Mouse (Mus musculus) forebrain, embryonic 11.5 days (tissue): Measurements from ENCODE around the gene Mtg1. TPM values are rescaled to one million over a fixed set of nuclear protein-coding genes. Genes with fewer than 3 reads are reported as not detected.

Experiments
- ATAC-seq: fragments of 200-750 bp; cut with Nextera tagmentation; replicated peaks from 2 replicates; pipeline ENCODE4 v1.8.0; 2017; ENCODE audit warnings: moderate TSS enrichment; ENCODE audit not compliant: low FRiP score
- DNase-seq: peaks from one replicate; pipeline ENCODE4 v3.0.0-alpha.2; 2017; ENCODE audit warnings: low spot score
- H3K27ac ChIP-seq: fragments of 300-500 bp; sonication (generic); 2 replicates; pipeline ENCODE4 v1.5.1; 2014; ENCODE audit warnings: low read depth, low read length
- H3K27me3 ChIP-seq: fragments of 300-500 bp; sonication (generic); 2 replicates; pipeline ENCODE4 v1.6.1; 2014; ENCODE audit warnings: mild to moderate bottlenecking, low read length, mixed read lengths; ENCODE audit not compliant: control insufficient read depth, insufficient read depth
- H3K36me3 ChIP-seq: fragments of 300-500 bp; sonication (generic); 2 replicates; pipeline ENCODE4 v1.6.1; 2014; ENCODE audit warnings: mild to moderate bottlenecking, low read length, moderate library complexity, mixed read lengths; ENCODE audit not compliant: control insufficient read depth, insufficient read depth
- H3K4me1 ChIP-seq: fragments of 300-500 bp; sonication (generic); replicated peaks from 2 replicates; pipeline ENCODE4 v1.6.1; 2014; ENCODE audit warnings: low read length, mixed read lengths; ENCODE audit not compliant: control insufficient read depth, insufficient read depth
- H3K4me2 ChIP-seq: fragments of 300-500 bp; sonication (generic); 2 replicates; pipeline ENCODE4 v1.6.1; 2014; ENCODE audit warnings: low read depth, mild to moderate bottlenecking, low read length, moderate library complexity, mixed read lengths; ENCODE audit not compliant: severe bottlenecking
- H3K4me3 ChIP-seq: fragments of 300-500 bp; sonication (generic); 2 replicates; pipeline ENCODE4 v1.5.1; 2014; ENCODE audit warnings: low read depth, low read length
- H3K9ac ChIP-seq: fragments of 300-500 bp; sonication (generic); 2 replicates; pipeline ENCODE4 v1.6.1; 2014; ENCODE audit warnings: low read length
- H3K9me3 ChIP-seq: fragments of 300-500 bp; sonication (generic); 2 replicates; pipeline ENCODE4 v1.6.1; 2016; ENCODE audit warnings: low read length, mixed read lengths; ENCODE audit not compliant: control insufficient read depth
- WGBS: fragments of 180-500 bp; shearing (Covaris S2); extraction: QIAGEN DNeasy Blood & Tissue Kit; methylation state at CpG from one replicate; pipeline ENCODE4 v1.1.7; 2014; 5-methylcytosine and 5-hydroxymethylcytosine counted together
- polyA plus RNA-seq: library from polyadenylated mRNA; unstranded; fragments of >200 nt; fragmentation: Nextera tagmentation; extraction: Ambion mirVana; gene quantifications from 2 replicates; pipeline ENCODE4 v1.2.1, GENCODE M21; 2014

Gene Mtg1
- 27.8 and 34.1 TPM in 2 replicates for polyA plus RNA-seq

GRCm38 (mm10) chr7:140137135-140138020 lies at the start of gene Mtg1:
TSS of gene Mtg1 (plus strand) at chr7:140137564.
- no peaks in the 10 kb centered on the region for H3K27me3 ChIP-seq
- H3K36me3 ChIP-seq = no peaks in the 10 kb centered on the region
- DNase-seq (peak; percentile 98), ATAC-seq (peak; percentile 98)
- H3K4me2 ChIP-seq = peak within 1 kb of the TSS; percentile 85
- peak within 1 kb of the TSS; percentile 72 for H3K4me3 ChIP-seq
- H3K9ac ChIP-seq = peak within 1 kb of the TSS; percentile 96
- H3K9me3 ChIP-seq = no peaks in the 10 kb centered on the region
- H3K27ac ChIP-seq = peak within 1 kb of the TSS; percentile 46; the same call in 1 of the 2 replicates
- WGBS = 2% methylated on average over 39 of the region's 39 CpGs
- 0 out of 2 replicates have a peak, but pooled peaks cover 2% of the 10 kb centered on the region for H3K4me1 ChIP-seq

GRCm38 (mm10) chr7:140090601-140091000 lies 46.8 kb upstream of the Mtg1 start:
- 72% methylated on average over 10 of the region's 10 CpGs for WGBS
- DNase-seq = no peak

GRCm38 (mm10) chr7:140092924-140093528 lies 44.3 kb upstream of the Mtg1 start, which contains the start of gene Prap1:
TSS of gene Prap1 (plus strand) at chr7:140093395.
- no peak within 1 kb of the TSS for H3K9ac ChIP-seq
- ATAC-seq = no peak
- WGBS = 82% methylated on average over 5 of the region's 5 CpGs

More at GRCm38 (mm10) chr7:140090601-140091000, 46.8 kb upstream of the Mtg1 start:
- Histone ChIP-seq H3K36me3 (no peaks in the 10 kb centered on the region), H3K4me1 (no peaks in the 10 kb centered on the region), H3K27ac (no peak overlapping the region), H3K9ac (no peak overlapping the region), H3K27me3 (no peaks in the 10 kb centered on the region), H3K9me3 (no peaks in the 10 kb centered on the region), H3K4me2 (no peak overlapping the region), H3K4me3 (no peak overlapping the region)
- no peak for ATAC-seq

GRCm38 (mm10) chr7:140094954-140095353 lies 42.4 kb upstream of the Mtg1 start:
- WGBS = 69% methylated on average over 5 of the region's 5 CpGs

More at GRCm38 (mm10) chr7:140092924-140093528, 44.3 kb upstream of the Mtg1 start, which contains the start of gene Prap1:
- H3K4me3 ChIP-seq = no peak within 1 kb of the TSS
- no peaks in the 10 kb centered on the region for H3K36me3 ChIP-seq
- H3K27ac ChIP-seq = no peak within 1 kb of the TSS
- H3K4me2 ChIP-seq = no peak within 1 kb of the TSS
- DNase-seq = no peak
- H3K9me3 ChIP-seq = no peaks in the 10 kb centered on the region
- no peaks in the 10 kb centered on the region for H3K4me1 ChIP-seq
- no peaks in the 10 kb centered on the region for H3K27me3 ChIP-seq

GRCm38 (mm10) chr7:140095556-140095955 lies 41.8 kb upstream of the Mtg1 start:
- H3K4me1 ChIP-seq = no peaks in the 10 kb centered on the region
- 52% methylated on average over 1 of the region's 1 CpGs for WGBS
- no peaks in the 10 kb centered on the region for H3K36me3 ChIP-seq
- H3K4me2 ChIP-seq = no peak overlapping the region
- no peaks in the 10 kb centered on the region for H3K9me3 ChIP-seq
- DNase-seq (no peak), ATAC-seq (no peak)
- no peak overlapping the region for H3K4me3 ChIP-seq
- H3K9ac ChIP-seq = no peak overlapping the region
- H3K27me3 ChIP-seq = no peaks in the 10 kb centered on the region
- H3K27ac ChIP-seq = no peak overlapping the region

More at GRCm38 (mm10) chr7:140094954-140095353, 42.4 kb upstream of the Mtg1 start:
- no peaks in the 10 kb centered on the region for H3K36me3 ChIP-seq
- H3K27me3 ChIP-seq = no peaks in the 10 kb centered on the region
- no peak for DNase-seq
- no peak overlapping the region for H3K9ac ChIP-seq
- no peak overlapping the region for H3K4me3 ChIP-seq
- no peaks in the 10 kb centered on the region for H3K4me1 ChIP-seq
- H3K9me3 ChIP-seq = no peaks in the 10 kb centered on the region
- no peak overlapping the region for H3K27ac ChIP-seq
- ATAC-seq = no peak
- no peak overlapping the region for H3K4me2 ChIP-seq

- no peak for DNase-seq
- H3K9me3 ChIP-seq = no peaks in the 10 kb centered on the region
- H3K36me3 ChIP-seq = no peaks in the 10 kb centered on the region
- no peak overlapping the region for H3K27ac ChIP-seq
- no peak for ATAC-seq
- H3K27me3 ChIP-seq = no peaks in the 10 kb centered on the region
- no peak overlapping the region for H3K4me2 ChIP-seq
- H3K4me3 ChIP-seq = no peak overlapping the region
- H3K9ac ChIP-seq = no peak overlapping the region
- no peaks in the 10 kb centered on the region for H3K4me1 ChIP-seq
These were observed 41.3 kb upstream of the Mtg1 start for GRCm38 (mm10) chr7:140096055-140096454.

GRCm38 (mm10) chr7:140098466-140098865 lies 38.9 kb upstream of the Mtg1 start:
- Histone ChIP-seq H3K9me3 (no peaks in the 10 kb centered on the region), H3K27ac (no peak overlapping the region), H3K9ac (no peak overlapping the region), H3K27me3 (no peaks in the 10 kb centered on the region), H3K4me3 (no peak overlapping the region), H3K4me2 (no peak overlapping the region), H3K4me1 (no peaks in the 10 kb centered on the region), H3K36me3 (no peaks in the 10 kb centered on the region)
- DNase-seq (no peak), ATAC-seq (no peak)
- 89% methylated on average over 1 of the region's 1 CpGs for WGBS

GRCm38 (mm10) chr7:140101498-140101897 lies 35.9 kb upstream of the Mtg1 start:
- Histone ChIP-seq H3K4me1 (no peaks in the 10 kb centered on the region), H3K4me2 (peak overlapping the region; percentile 73), H3K4me3 (peak overlapping the region; percentile 37), H3K27me3 (no peaks in the 10 kb centered on the region), H3K36me3 (no peaks in the 10 kb centered on the region; the same call in 1 of the 2 replicates), H3K9me3 (no peaks in the 10 kb centered on the region), H3K27ac (no peak overlapping the region), H3K9ac (peak overlapping the region; percentile 68)
- no peak for DNase-seq
- peak; percentile 51; the same call in 1 of the 2 replicates for ATAC-seq
- WGBS = 81% methylated on average over 10 of the region's 10 CpGs
